Mouse (Mus musculus) embryonic facial prominence, embryonic 10.5 days (tissue): ENCODE measurements around the gene Dync1li2. TPM values are rescaled to one million over a fixed set of nuclear protein-coding genes. Genes with fewer than 3 reads are reported as not detected.

Experiments used
- DNase-seq: peaks from one replicate; pipeline ENCODE4 v3.0.0-alpha.2; 2017; ENCODE audit warnings: low spot score
- H3K27ac ChIP-seq: fragments of 300-500 bp; sonication (generic); replicated peaks from 2 replicates; pipeline ENCODE4 v1.5.1; 2016; ENCODE audit warnings: mild to moderate bottlenecking
- H3K27me3 ChIP-seq: fragments of 300-500 bp; sonication (generic); replicated peaks from 2 replicates; pipeline ENCODE4 v1.6.1; 2016; ENCODE audit warnings: low read depth, mild to moderate bottlenecking; ENCODE audit not compliant: poor library complexity, severe bottlenecking
- H3K36me3 ChIP-seq: fragments of 300-500 bp; sonication (generic); replicated peaks from 2 replicates; pipeline ENCODE4 v1.6.1; 2016; ENCODE audit warnings: mild to moderate bottlenecking, moderate library complexity
- H3K4me1 ChIP-seq: fragments of 300-500 bp; sonication (generic); 2 replicates; pipeline ENCODE4 v1.6.1; 2016
- H3K4me3 ChIP-seq: fragments of 300-500 bp; sonication (generic); 2 replicates; pipeline ENCODE4 v1.5.1; 2016; ENCODE audit warnings: mild to moderate bottlenecking, moderate library complexity
- H3K9me3 ChIP-seq: fragments of 300-500 bp; sonication (generic); 2 replicates; pipeline ENCODE4 v1.6.1; 2016; ENCODE audit warnings: mild to moderate bottlenecking
- WGBS: fragments of 180-500 bp; shearing (Covaris S2); methylation state at CpG from one replicate; pipeline ENCODE4 v1.1.7; 2016; 5-methylcytosine and 5-hydroxymethylcytosine counted together
- polyA plus RNA-seq: library from polyadenylated mRNA; unstranded; fragments of >200 nt; fragmentation: Nextera tagmentation; extraction: Ambion mirVana; gene quantifications from 2 replicates; pipeline ENCODE4 v1.2.1, GENCODE M21; 2016

Dync1li2 gene
- polyA plus RNA-seq: 69.3 and 74.4 TPM in 2 replicates

DNA sequence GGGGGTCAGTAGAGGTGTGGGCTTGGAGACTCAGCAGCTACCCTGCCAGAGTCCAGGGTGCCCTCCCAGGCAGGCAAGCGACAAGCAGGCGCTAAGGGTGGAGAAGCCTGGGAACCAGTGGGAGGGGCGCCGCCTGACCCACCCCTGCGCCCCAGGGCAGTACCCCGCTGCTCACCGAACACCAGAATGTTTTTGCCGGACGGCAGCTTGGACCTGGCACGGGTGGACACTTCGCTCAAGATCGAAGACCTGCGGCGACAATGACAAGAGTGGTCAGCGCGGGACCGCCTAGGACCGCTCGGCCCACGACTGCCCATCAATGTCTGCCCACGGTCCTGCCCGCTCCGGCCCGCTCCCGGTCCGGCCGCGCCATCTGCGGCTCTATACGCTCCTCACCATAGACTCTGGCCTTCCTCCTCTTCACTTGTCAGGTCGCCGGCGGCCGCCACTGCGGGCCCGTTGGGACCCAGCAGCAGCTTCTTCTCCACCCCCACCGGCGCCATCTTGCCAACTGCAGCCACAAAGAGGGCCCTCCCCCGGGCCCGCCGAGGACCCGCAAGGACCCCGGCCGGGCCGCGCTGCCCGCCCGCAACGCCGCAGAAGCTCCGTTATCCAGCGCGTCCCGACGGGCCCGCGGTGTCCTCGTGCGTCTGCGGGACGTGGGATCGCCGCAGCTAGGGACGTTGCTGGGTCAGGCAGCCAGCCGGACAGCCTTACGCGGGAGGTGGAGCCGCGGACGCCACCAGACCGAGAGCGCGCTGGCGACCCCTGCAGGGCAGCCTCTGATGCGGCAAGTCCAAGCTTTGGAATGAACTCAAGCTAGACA, at the start of gene Dync1li2:
Gene Dync1li2 (minus strand): TSS at position 749 of the 826 bp plus-strand sequence.
- H3K4me1 ChIP-seq: peaks cover 12% of the 10 kb centered on the region
- peak within 1 kb of the TSS; percentile 96 for H3K4me3 ChIP-seq
- under 1% methylated on average over 75 of the region's 75 CpGs for WGBS
- H3K27ac ChIP-seq: peak within 1 kb of the TSS; percentile 100
- no peaks in the 10 kb centered on the region for H3K9me3 ChIP-seq
- no peaks in the 10 kb centered on the region for H3K27me3 ChIP-seq
- peak; percentile 94 for DNase-seq
- H3K36me3 ChIP-seq: peaks cover 37% of the 10 kb centered on the region

- WGBS: 56% methylated on average over 1 of the region's 1 CpGs
- Histone ChIP-seq H3K4me3 (no peak overlapping the region), H3K27me3 (no peaks in the 10 kb centered on the region), H3K4me1 (no peaks in the 10 kb centered on the region), H3K27ac (no peak overlapping the region), H3K36me3 (no peaks in the 10 kb centered on the region), H3K9me3 (no peaks in the 10 kb centered on the region)
- no peak for DNase-seq
Observed at GRCm38 (mm10) chr8:104479091-104479490, 36.2 kb upstream of the Dync1li2 start.

- Histone ChIP-seq H3K27me3 (no peaks in the 10 kb centered on the region), H3K27ac (no peak overlapping the region), H3K4me3 (no peak overlapping the region), H3K36me3 (no peaks in the 10 kb centered on the region), H3K9me3 (no peaks in the 10 kb centered on the region), H3K4me1 (no peaks in the 10 kb centered on the region)
- no peak for DNase-seq
- WGBS: 79% methylated on average over 3 of the region's 3 CpGs
Observed at GRCm38 (mm10) chr8:104472465-104472864, 29.6 kb upstream of the Dync1li2 start.

- no peak overlapping the region for H3K27ac ChIP-seq
- H3K36me3 ChIP-seq: no peaks in the 10 kb centered on the region
- no peaks in the 10 kb centered on the region for H3K27me3 ChIP-seq
- H3K4me1 ChIP-seq: no peaks in the 10 kb centered on the region
- no peak for DNase-seq
- no peak overlapping the region for H3K4me3 ChIP-seq
- 80% methylated on average over 2 of the region's 2 CpGs for WGBS
- no peaks in the 10 kb centered on the region for H3K9me3 ChIP-seq
Observed at GRCm38 (mm10) chr8:104467463-104467862, 24.6 kb upstream of the Dync1li2 start.

GRCm38 (mm10) chr8:104452177-104452576, 9.3 kb upstream of the Dync1li2 start:
- Histone ChIP-seq H3K27me3 (no peaks in the 10 kb centered on the region), H3K9me3 (no peaks in the 10 kb centered on the region), H3K36me3 (no peaks in the 10 kb centered on the region), H3K4me1 (no peaks in the 10 kb centered on the region), H3K27ac (no peak overlapping the region), H3K4me3 (no peak overlapping the region)
- no peak for DNase-seq
- WGBS: 92% methylated on average over 3 of the region's 3 CpGs

- no peaks in the 10 kb centered on the region for H3K9me3 ChIP-seq
- no peak for DNase-seq
- no peaks in the 10 kb centered on the region for H3K27me3 ChIP-seq
- H3K36me3 ChIP-seq: no peaks in the 10 kb centered on the region
- H3K4me3 ChIP-seq: no peak overlapping the region
- 79% methylated on average over 3 of the region's 3 CpGs for WGBS
- H3K27ac ChIP-seq: no peak overlapping the region
- no peaks in the 10 kb centered on the region for H3K4me1 ChIP-seq
Observed at GRCm38 (mm10) chr8:104448796-104449195, 5.9 kb upstream of the Dync1li2 start.

- Histone ChIP-seq H3K27ac (no peak overlapping the region), H3K36me3 (peaks cover 2% of the 10 kb centered on the region), H3K4me3 (no peak overlapping the region), H3K4me1 (peaks cover 9% of the 10 kb centered on the region), H3K9me3 (no peaks in the 10 kb centered on the region), H3K27me3 (no peaks in the 10 kb centered on the region)
- WGBS: 85% methylated on average over 3 of the region's 3 CpGs
- no peak for DNase-seq
Observed at GRCm38 (mm10) chr8:104446016-104446415, 3.2 kb upstream of the Dync1li2 start.

- peaks cover 10% of the 10 kb centered on the region for H3K36me3 ChIP-seq
- DNase-seq: no peak
- peaks cover 12% of the 10 kb centered on the region for H3K4me1 ChIP-seq
- no peaks in the 10 kb centered on the region for H3K27me3 ChIP-seq
- H3K4me3 ChIP-seq: no peak overlapping the region
- H3K9me3 ChIP-seq: no peaks in the 10 kb centered on the region
- 60% methylated on average over 6 of the region's 6 CpGs for WGBS
- H3K27ac ChIP-seq: no peak overlapping the region
Observed at GRCm38 (mm10) chr8:104445248-104445647, 2.4 kb upstream of the Dync1li2 start.

DNA sequence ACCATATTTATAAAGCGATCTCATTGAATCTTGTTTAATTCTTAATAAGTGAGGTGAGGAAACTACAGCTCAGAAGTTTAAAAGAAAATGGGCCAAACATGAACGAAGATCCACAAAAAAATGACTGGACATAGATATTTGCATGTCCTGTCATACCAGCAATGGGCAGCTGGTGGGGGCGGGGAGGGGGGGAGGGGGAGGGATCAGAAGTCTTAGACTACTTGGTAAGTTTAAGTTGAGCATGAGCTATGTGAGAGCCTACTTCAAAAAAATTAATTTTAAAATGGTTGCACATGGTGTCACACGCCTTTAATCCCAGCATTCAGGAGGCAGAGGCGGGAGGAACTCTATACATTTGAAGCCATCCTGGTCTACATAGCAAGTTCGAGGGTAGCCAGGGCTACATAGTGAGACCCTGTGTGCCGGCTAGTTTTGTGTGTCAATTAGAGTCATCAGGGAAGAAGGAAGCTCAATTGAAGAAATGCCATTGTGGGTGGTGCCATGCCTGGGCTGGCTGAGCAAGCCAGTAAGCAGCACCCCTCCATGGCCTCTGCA, 355 bp upstream of the Dync1li2 start:
- DNase-seq: no peak
- no peaks in the 10 kb centered on the region for H3K27me3 ChIP-seq
- peaks cover 12% of the 10 kb centered on the region for H3K4me1 ChIP-seq
- WGBS: 57% methylated on average over 7 of the region's 7 CpGs
- peak overlapping the region; percentile 96 for H3K4me3 ChIP-seq
- peaks cover 30% of the 10 kb centered on the region for H3K36me3 ChIP-seq
- no peaks in the 10 kb centered on the region for H3K9me3 ChIP-seq
- peak overlapping the region; percentile 100 for H3K27ac ChIP-seq

DNA sequence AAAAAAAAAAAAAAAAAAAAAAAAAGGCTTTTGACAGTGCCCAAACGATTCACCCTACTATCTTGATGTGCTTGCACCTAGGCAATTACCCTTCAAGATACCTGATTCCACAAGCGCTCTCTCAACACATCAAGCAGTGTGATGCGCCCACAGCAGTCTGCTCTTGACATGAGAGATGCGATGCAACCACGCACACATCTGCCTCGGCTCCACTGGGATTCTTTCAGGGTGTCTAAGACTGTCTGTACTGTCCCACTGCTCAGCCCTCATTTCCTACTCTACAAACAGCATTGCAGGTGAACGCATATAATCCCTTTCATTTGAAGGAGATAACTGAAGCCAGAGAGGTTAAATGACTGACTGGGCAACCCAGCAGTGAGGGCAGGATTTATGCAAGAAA, 1.2 kb downstream of the Dync1li2 start:
- Histone ChIP-seq H3K36me3 (peaks cover 46% of the 10 kb centered on the region), H3K27ac (peak overlapping the region; percentile 100), H3K4me3 (peak overlapping the region; percentile 96), H3K27me3 (no peaks in the 10 kb centered on the region), H3K9me3 (no peaks in the 10 kb centered on the region), H3K4me1 (peaks cover 12% of the 10 kb centered on the region)
- WGBS: 73% methylated on average over 7 of the region's 7 CpGs
- DNase-seq: no peak

GRCm38 (mm10) chr8:104439461-104439860, 3.4 kb downstream of the Dync1li2 start:
- WGBS: 96% methylated on average over 8 of the region's 8 CpGs
- no peak for DNase-seq
- H3K36me3 ChIP-seq: peaks cover 67% of the 10 kb centered on the region

GRCm38 (mm10) chr8:104437494-104438135, 5.2 kb downstream of the Dync1li2 start:
- Histone ChIP-seq H3K27me3 (no peaks in the 10 kb centered on the region), H3K4me1 (peaks cover 12% of the 10 kb centered on the region), H3K4me3 (no peak overlapping the region), H3K9me3 (no peaks in the 10 kb centered on the region), H3K27ac (no peak overlapping the region), H3K36me3 (peaks cover 86% of the 10 kb centered on the region)
- no peak for DNase-seq
- 91% methylated on average over 13 of the region's 13 CpGs for WGBS

More at GRCm38 (mm10) chr8:104439461-104439860, 3.4 kb downstream of the Dync1li2 start:
- Histone ChIP-seq H3K27me3 (no peaks in the 10 kb centered on the region), H3K9me3 (no peaks in the 10 kb centered on the region), H3K4me1 (peaks cover 12% of the 10 kb centered on the region), H3K27ac (no peak overlapping the region), H3K4me3 (no peak overlapping the region)
